ENCODE assay signal across 13 mouse cellular contexts in the genomic region with DNA sequence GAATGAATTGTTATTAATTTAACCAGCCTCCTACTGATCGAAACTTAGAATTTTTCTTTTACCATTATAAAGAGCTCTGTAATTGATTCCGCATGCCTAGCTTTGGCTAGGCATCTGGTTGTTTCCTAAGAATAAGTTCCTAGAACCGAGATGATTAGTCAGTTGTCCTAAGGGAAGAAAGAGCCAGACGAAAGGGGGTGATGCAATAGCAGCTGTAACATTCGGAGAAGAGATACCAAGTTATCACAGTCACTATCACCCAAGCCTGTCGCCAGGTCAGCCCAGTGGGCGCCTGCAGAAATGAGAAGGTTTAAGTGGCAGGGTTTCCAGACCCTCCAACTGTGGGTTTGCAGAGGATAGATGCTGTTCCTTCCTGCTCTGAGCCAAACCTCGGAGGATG.
DNase-seq lines count a peak whose midpoint lies in the region; ATAC-seq and TF ChIP-seq lines count a peak whose summit lies in the region.
"Had no signal": no experiment of that assay in that cellular context is flagged by ENCODE, and none has a peak within 500 bp of the region (broad histone marks: within the 10 kb centered on the region; RNA-seq: fewer than 3 reads in every experiment).

No protein-coding gene starts in this region.

- no peaks in the 10 kb centered on the region for H3K4me1 ChIP-seq in lung, postnatal 0 days (ENCODE audit: insufficient read depth, low read depth, low read length)
- H3K4me1 ChIP-seq in lung, adult 2 months (ENCODE audit: control insufficient read depth, insufficient read depth, low read length), result no peaks in the 10 kb centered on the region
- peaks cover 43% of the 10 kb centered on the region for H3K4me1 ChIP-seq in embryonic facial prominence, embryonic 13.5 days

- peak; percentile 32 for DNase-seq in adrenal gland, adult 8-10 months
- DNase-seq in adrenal gland, adult 18-20 months (ENCODE audit: low spot score in 2 of 2), result no peak
- DNase-seq in lung, postnatal 0 days (ENCODE audit: low spot score), result peak; percentile 50
- DNase-seq in lung, adult 2 months, result no peak
- no peak for DNase-seq in ovary, postnatal 36 days (ENCODE audit: low spot score)
- no peak for DNase-seq in embryo, embryonic 11 days
- DNase-seq: cerebellum, postnatal 14 days; forebrain, postnatal 0 days; kidney, postnatal 14 days had no signal

- no peak overlapping the region for H3K4me2 ChIP-seq in lung, postnatal 0 days (replicated peaks; ENCODE audit: low read depth, low read length)
- 0 out of 2 replicates have a peak overlapping the region, but pooled peaks have one; percentile 12 for H3K4me2 ChIP-seq in embryonic facial prominence, embryonic 13.5 days
- H3K4me2 ChIP-seq in myocyte (ENCODE audit: low read depth), result no peak overlapping the region
- H3K4me2 ChIP-seq: intestine, embryonic 15.5 days; lung, embryonic 15.5 days had no signal

- TF ChIP-seq CTCF in lung, postnatal 0 days (IDR thresholded peaks at IDR 0.05), result no peak
- TF ChIP-seq CTCF in lung, adult 2 months (IDR thresholded peaks at IDR 0.05; ENCODE audit: insufficient read depth, low read length), result no peak

- 74% methylated on average over 8 of the region's 8 CpGs for WGBS in lung, postnatal 0 days
- 71% methylated on average over 8 of the region's 8 CpGs for WGBS in lung, adult 2 months
- WGBS in embryonic facial prominence, embryonic 13.5 days, result 38% methylated on average over 8 of the region's 8 CpGs

- H3K4me3 ChIP-seq in lung, postnatal 0 days (ENCODE audit: low read depth, low read length), result no peak overlapping the region
- H3K4me3 ChIP-seq in lung, adult 2 months (replicated peaks; ENCODE audit: extremely low read depth, low read depth, low read length), result no peak overlapping the region
- H3K4me3 ChIP-seq in embryonic facial prominence, embryonic 13.5 days, result no peak overlapping the region
- H3K4me3 ChIP-seq in myocyte, result no peak overlapping the region
- H3K4me3 ChIP-seq: intestine, embryonic 15.5 days; lung, embryonic 15.5 days had no signal

- H3K79me2 ChIP-seq in myocyte (ENCODE audit: control insufficient read depth, insufficient read depth), result no peaks in the 10 kb centered on the region

- H3K9me3 ChIP-seq in lung, postnatal 0 days (ENCODE audit: low read length), result no peaks in the 10 kb centered on the region
- no peaks in the 10 kb centered on the region for H3K9me3 ChIP-seq in embryonic facial prominence, embryonic 13.5 days
- H3K9me3 ChIP-seq: intestine, embryonic 15.5 days; lung, embryonic 15.5 days had no signal

- peak; percentile 23; the same call in 1 of the 2 replicates for ATAC-seq in lung, postnatal 0 days
- no peak; the same call in 1 of the 2 replicates for ATAC-seq in embryonic facial prominence, embryonic 13.5 days (ENCODE audit: insufficient number of reproducible peaks, insufficient read depth, low FRiP score, low TSS enrichment, low read depth)
- ATAC-seq: forebrain, postnatal 0 days; intestine, embryonic 15.5 days had no signal

- TF ChIP-seq EP300 in lung, postnatal 0 days (IDR thresholded peaks at IDR 0.05), result 0 out of 2 replicates have a peak, but pooled peaks have one; percentile 26

- no peak overlapping the region for H3K27ac ChIP-seq in lung, postnatal 0 days (ENCODE audit: low read length)
- H3K27ac ChIP-seq in embryonic facial prominence, embryonic 13.5 days, result peak overlapping the region; percentile 66; the same call in 1 of the 2 replicates
- H3K27ac ChIP-seq: intestine, embryonic 15.5 days; lung, embryonic 15.5 days had no signal

- H3K9ac ChIP-seq in lung, postnatal 0 days (replicated peaks; ENCODE audit: low read depth), result no peak overlapping the region
- H3K9ac ChIP-seq in embryonic facial prominence, embryonic 13.5 days, result no peak overlapping the region
- H3K9ac ChIP-seq: forebrain, postnatal 0 days; intestine, embryonic 15.5 days; lung, embryonic 15.5 days had no signal

- no peaks in the 10 kb centered on the region for H3K27me3 ChIP-seq in lung, postnatal 0 days (replicated peaks; ENCODE audit: insufficient read depth, low read length)
- H3K27me3 ChIP-seq in embryonic facial prominence, embryonic 13.5 days, result no peaks in the 10 kb centered on the region
- H3K27me3 ChIP-seq in myocyte (ENCODE audit: control insufficient read depth, insufficient read depth, insufficient read length), result no peaks in the 10 kb centered on the region
- H3K27me3 ChIP-seq: intestine, embryonic 15.5 days; lung, embryonic 15.5 days had no signal

- no peak overlapping the region for H3ac ChIP-seq in myocyte (ENCODE audit: control insufficient read depth, insufficient read length)

- no peak for TF ChIP-seq POLR2A in lung, adult 2 months (IDR thresholded peaks at IDR 0.05; ENCODE audit: borderline replicate concordance, extremely low read depth, low read depth, low read length)
- no peak for TF ChIP-seq POLR2A in myocyte (IDR thresholded peaks at IDR 0.05; ENCODE audit: insufficient read length, low read depth)

- H3K36me3 ChIP-seq in lung, postnatal 0 days (ENCODE audit: insufficient read depth, low read length), result no peaks in the 10 kb centered on the region
- no peaks in the 10 kb centered on the region for H3K36me3 ChIP-seq in embryonic facial prominence, embryonic 13.5 days
- H3K36me3 ChIP-seq in myocyte (ENCODE audit: control insufficient read depth, insufficient read depth), result no peaks in the 10 kb centered on the region
- H3K36me3 ChIP-seq: intestine, embryonic 15.5 days; lung, embryonic 15.5 days had no signal

TF ChIP-seq in myocyte, 11 proteins besides CTCF, POLR2A, EP300 and RAD21:
- TF ChIP-seq USF1 (IDR thresholded peaks at IDR 0.05; ENCODE audit: low read depth) (no peak), CEBPB (IDR thresholded peaks at IDR 0.05; ENCODE audit: insufficient read depth, poor library complexity, severe bottlenecking) (peak; percentile 75)

Comparison
In these comparisons a context has a peak if more than half of its experiments do, and no peak if none do; other contexts are left out.
1. DNase-seq: peak in adrenal gland, adult 8-10 months (single experiment) and lung, postnatal 0 days (single experiment); none in adrenal gland, adult 18-20 months (0 of 2), lung, adult 2 months (single experiment), ovary, postnatal 36 days (single experiment) and embryo, embryonic 11 days (single experiment).